Mouse (Mus musculus): ENCODE data around the gene Ppp1r37.
"Not testable (repeated sequence)": the region's sequence is repeated elsewhere in the genome, so short reads cannot be mapped to it uniquely, and the experiment has no call there.

Ppp1r37 gene

GRCm38 (mm10) chr7:19562643-19563410, at the start of gene Ppp1r37:
Gene Ppp1r37 (minus strand): TSS chr7:19563076.
- no peak for DNase-seq (ENCODE audit: low read depth, low spot score)

- DNase-seq (ENCODE audit: low read depth, low spot score): peak; percentile 50
These were observed 48.1 kb upstream of the Ppp1r37 start for GRCm38 (mm10) chr7:19610969-19611368.

GRCm38 (mm10) chr7:19609641-19610332, 46.9 kb upstream of the Ppp1r37 start:
- peak; percentile 95 for DNase-seq (ENCODE audit: low read depth, low spot score)

GRCm38 (mm10) chr7:19607291-19607690, 44.4 kb upstream of the Ppp1r37 start:
- DNase-seq (ENCODE audit: low read depth, low spot score): peak; percentile 58

- DNase-seq (ENCODE audit: low read depth, low spot score): not testable (repeated sequence)
These were observed 41.8 kb upstream of the Ppp1r37 start for GRCm38 (mm10) chr7:19604606-19605214.

GRCm38 (mm10) chr7:19603849-19604605, 41.2 kb upstream of the Ppp1r37 start, which contains the start of gene Clasrp:
Gene Clasrp (minus strand): TSS chr7:19604486.
- peak; percentile 98 for DNase-seq (ENCODE audit: low read depth, low spot score)

GRCm38 (mm10) chr7:19603055-19603454, 40.2 kb upstream of the Ppp1r37 start:
- peak; percentile 69 for DNase-seq (ENCODE audit: low read depth, low spot score)

GRCm38 (mm10) chr7:19600562-19600961, 37.7 kb upstream of the Ppp1r37 start:
- no peak for DNase-seq (ENCODE audit: low read depth, low spot score)

- peak; percentile 51 for DNase-seq (ENCODE audit: low read depth, low spot score)
These were observed 30.3 kb upstream of the Ppp1r37 start for GRCm38 (mm10) chr7:19593061-19593730.

- DNase-seq (ENCODE audit: low read depth, low spot score): peak; percentile 90
These were observed 27.0 kb upstream of the Ppp1r37 start for GRCm38 (mm10) chr7:19589917-19590316.

- DNase-seq (ENCODE audit: low read depth, low spot score): peak; percentile 87
These were observed 26.3 kb upstream of the Ppp1r37 start for GRCm38 (mm10) chr7:19589207-19589606.

- DNase-seq (ENCODE audit: low read depth, low spot score): peak; percentile 60
These were observed 23.4 kb upstream of the Ppp1r37 start for GRCm38 (mm10) chr7:19586269-19586668.

- no peak for DNase-seq (ENCODE audit: low read depth, low spot score)
These were observed 17.8 kb upstream of the Ppp1r37 start for GRCm38 (mm10) chr7:19580634-19581033.

GRCm38 (mm10) chr7:19579751-19580150, 16.9 kb upstream of the Ppp1r37 start:
- no peak for DNase-seq (ENCODE audit: low read depth, low spot score)

- DNase-seq (ENCODE audit: low read depth, low spot score): no peak
These were observed 15.6 kb upstream of the Ppp1r37 start for GRCm38 (mm10) chr7:19578436-19578835.

GRCm38 (mm10) chr7:19577877-19578414, 15.1 kb upstream of the Ppp1r37 start:
- DNase-seq (ENCODE audit: low read depth, low spot score): no peak

- peak; percentile 78 for DNase-seq (ENCODE audit: low read depth, low spot score)
These were observed 14.4 kb upstream of the Ppp1r37 start, which contains the start of the genes Zfp296 and Gemin7 for GRCm38 (mm10) chr7:19577141-19577852. Gene Zfp296 (plus strand): TSS chr7:19577287. Gene Gemin7 (minus strand): TSS chr7:19577595.

GRCm38 (mm10) chr7:19575559-19575958, 12.7 kb upstream of the Ppp1r37 start:
- no peak for DNase-seq (ENCODE audit: low read depth, low spot score)

- peak; percentile 88 for DNase-seq (ENCODE audit: low read depth, low spot score)
These were observed 10.9 kb upstream of the Ppp1r37 start for GRCm38 (mm10) chr7:19573776-19574140.

Data from ZHBTc4 (cell line).